Mouse (Mus musculus): ENCODE measurements around the gene Olfr310.

Gene Olfr310

DNA sequence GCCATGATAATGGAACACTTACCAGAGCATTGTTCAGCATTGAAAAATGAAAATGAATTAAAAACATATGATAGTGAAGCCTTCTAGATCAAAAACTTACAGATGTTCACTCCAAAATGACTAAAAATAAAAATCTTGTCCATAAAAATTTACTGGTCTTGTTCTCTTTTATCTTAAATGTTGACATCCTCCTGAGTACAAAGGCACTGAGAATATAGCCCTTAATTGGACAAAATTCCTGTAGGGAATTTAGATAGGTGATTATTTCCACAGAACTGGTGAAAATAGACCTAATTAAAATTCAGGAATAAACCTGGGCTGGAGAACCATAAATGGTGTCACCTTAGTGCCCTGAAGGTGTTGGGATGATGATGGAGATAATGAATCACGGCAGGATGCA is at the start of gene Olfr310:
Gene Olfr310 (minus strand): TSS at position 101 of the 400 bp plus-strand sequence.
- no peak for DNase-seq (ENCODE audit: low spot score)

DNA sequence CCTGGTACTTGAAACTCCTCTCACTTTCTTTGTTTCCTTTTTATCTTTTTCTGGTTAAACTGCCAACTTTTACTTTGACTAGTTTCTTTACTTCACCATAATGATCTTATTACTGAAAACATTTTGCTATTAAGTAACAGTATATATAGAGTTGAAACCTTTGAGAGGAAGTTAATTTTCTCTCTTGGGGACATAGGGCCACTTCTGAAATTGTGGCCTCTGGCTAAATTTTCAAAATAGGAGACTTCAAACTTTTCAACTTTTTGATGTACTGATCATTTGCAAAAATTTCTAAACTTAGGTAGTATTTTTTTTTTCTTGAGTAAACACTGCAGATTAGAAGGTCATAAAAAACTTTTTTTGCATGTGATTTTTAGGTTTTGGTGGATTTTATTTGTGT is 48.6 kb upstream of the Olfr310 start, which contains the start of gene Olfr308:
Gene Olfr308 (minus strand): TSS at position 101 of the 400 bp plus-strand sequence.
- no peak for DNase-seq (ENCODE audit: low spot score)

DNA sequence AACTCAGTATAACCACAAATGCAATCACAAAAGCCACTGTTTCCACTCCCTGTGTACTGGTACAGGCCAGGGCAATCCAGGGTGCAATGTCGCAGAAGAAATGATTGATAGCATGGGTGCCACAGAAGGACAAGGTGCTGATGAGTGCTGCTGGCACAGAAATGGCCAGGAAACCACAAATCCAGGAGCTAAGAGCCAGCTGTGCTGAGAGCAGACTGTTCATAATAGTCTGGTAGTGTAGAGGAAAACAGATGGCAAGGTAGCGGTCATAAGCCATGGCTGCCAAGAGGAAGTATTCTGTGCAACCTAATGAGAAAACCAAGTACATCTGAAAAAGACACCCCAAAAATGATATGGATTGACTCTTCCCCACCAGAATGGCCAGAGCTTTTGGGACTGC is 44.4 kb upstream of the Olfr310 start:
- no peak for DNase-seq (ENCODE audit: low spot score)

DNA sequence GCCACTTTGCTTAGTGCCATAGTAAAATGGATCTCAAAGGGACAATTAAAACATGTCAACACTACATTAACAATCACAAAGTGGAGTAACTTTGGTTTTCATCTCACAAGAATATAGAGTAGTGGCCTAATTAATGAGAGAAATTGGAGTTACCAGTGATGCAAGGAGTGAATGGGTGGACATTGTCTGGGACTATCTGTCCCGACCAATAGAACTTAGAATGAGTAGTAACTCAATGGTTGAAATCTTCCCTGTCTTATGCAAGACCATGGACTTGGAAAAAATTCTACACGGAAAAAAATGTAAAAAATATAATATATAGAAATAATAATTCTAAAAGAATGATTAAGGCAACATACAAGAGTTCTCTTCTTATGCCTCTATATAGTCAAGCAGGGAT is 36.6 kb upstream of the Olfr310 start, which contains the start of gene Olfr309:
Gene Olfr309 (minus strand): TSS at position 101 of the 400 bp plus-strand sequence.
- DNase-seq (ENCODE audit: low spot score) = no peak

DNA sequence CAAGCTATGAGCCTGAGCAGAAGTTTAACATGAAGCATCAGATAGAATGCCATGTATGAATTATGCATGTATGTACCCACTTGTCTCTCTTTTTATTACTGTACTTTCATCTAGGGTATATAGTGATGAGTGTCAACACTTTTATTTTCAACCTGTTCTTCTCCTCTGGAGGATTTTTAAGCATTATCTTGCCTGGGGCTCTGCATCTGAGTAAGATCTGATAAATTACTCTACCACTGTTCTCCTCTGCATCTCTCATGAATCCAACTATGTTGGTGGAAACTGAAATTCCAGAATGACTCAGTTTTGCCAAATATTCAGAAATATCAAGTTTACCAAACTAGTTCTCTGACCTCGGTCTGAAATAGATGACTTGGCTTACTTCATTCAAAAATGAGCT is 30.8 kb downstream of the Olfr310 start, which contains the start of gene Vmn2r76:
Gene Vmn2r76 (minus strand): TSS at position 101 of the 400 bp plus-strand sequence.
- no peak for DNase-seq (ENCODE audit: low spot score)
